In genomic region chr4:123246651-123247050, GRCm38 (mm10) we compare ENCODE assay signal across 20 mouse cellular contexts. TPM values are rescaled to one million over a fixed set of nuclear protein-coding genes. Genes with fewer than 3 reads are reported as not detected.
DNase-seq lines count a peak whose midpoint lies in the region; ATAC-seq lines count a peak whose summit lies in the region.
"Had no signal": no experiment of that assay in that cellular context is flagged by ENCODE, and none has a peak within 500 bp of the region (broad histone marks: within the 10 kb centered on the region; RNA-seq: fewer than 3 reads in every experiment).

No protein-coding gene starts in this region.

- H3K36me3 ChIP-seq in heart, embryonic 11.5 days (ENCODE audit: control insufficient read depth, insufficient read depth, low read length): no peaks in the 10 kb centered on the region
- H3K36me3 ChIP-seq in kidney, embryonic 16.5 days (ENCODE audit: insufficient read depth, low read length): peaks cover 9% of the 10 kb centered on the region
- H3K36me3 ChIP-seq in intestine, embryonic 15.5 days: no peaks in the 10 kb centered on the region
- H3K36me3 ChIP-seq: liver, embryonic 15.5 days; midbrain, embryonic 13.5 days; neural tube, embryonic 15.5 days had no signal

- H3K4me1 ChIP-seq in heart, embryonic 11.5 days (ENCODE audit: control insufficient read depth, insufficient read depth, low read length): peaks cover 29% of the 10 kb centered on the region
- peaks cover 45% of the 10 kb centered on the region for H3K4me1 ChIP-seq in kidney, embryonic 16.5 days (ENCODE audit: insufficient read depth, low read length)
- peaks cover 11% of the 10 kb centered on the region; the same call in 1 of the 2 replicates for H3K4me1 ChIP-seq in brown adipose tissue, adult 24 weeks (ENCODE audit: control insufficient read depth, insufficient read depth, insufficient read length, low read length)
- H3K4me1 ChIP-seq in intestine, embryonic 15.5 days (replicated peaks): peaks cover 15% of the 10 kb centered on the region
- H3K4me1 ChIP-seq: liver, embryonic 15.5 days; midbrain, embryonic 13.5 days; neural tube, embryonic 15.5 days had no signal

- H3K27me3 ChIP-seq in heart, embryonic 11.5 days (ENCODE audit: control insufficient read depth, insufficient read depth, low read length): 0 out of 2 replicates have a peak, but pooled peaks cover 3% of the 10 kb centered on the region
- no peaks in the 10 kb centered on the region for H3K27me3 ChIP-seq in kidney, embryonic 16.5 days (ENCODE audit: insufficient read depth, low read length)
- H3K27me3 ChIP-seq in intestine, embryonic 15.5 days (replicated peaks): no peaks in the 10 kb centered on the region
- H3K27me3 ChIP-seq: neural tube, embryonic 15.5 days had no signal

- H3K4me2 ChIP-seq in heart, embryonic 11.5 days: no peak overlapping the region
- H3K4me2 ChIP-seq in kidney, embryonic 16.5 days (replicated peaks; ENCODE audit: low read depth, low read length): no peak overlapping the region
- no peak overlapping the region for H3K4me2 ChIP-seq in intestine, embryonic 15.5 days (replicated peaks)
- H3K4me2 ChIP-seq: liver, embryonic 15.5 days; midbrain, embryonic 13.5 days; neural tube, embryonic 15.5 days had no signal

- no peak overlapping the region for H3K9ac ChIP-seq in heart, embryonic 11.5 days (ENCODE audit: low read depth, low read length)
- H3K9ac ChIP-seq in kidney, embryonic 16.5 days (replicated peaks; ENCODE audit: low read length): no peak overlapping the region
- H3K9ac ChIP-seq in intestine, embryonic 15.5 days: no peak overlapping the region
- H3K9ac ChIP-seq: liver, embryonic 15.5 days; midbrain, embryonic 13.5 days; neural tube, embryonic 15.5 days had no signal

- no peak overlapping the region for H3K4me3 ChIP-seq in heart, embryonic 11.5 days (ENCODE audit: low read depth, low read length)
- H3K4me3 ChIP-seq in kidney, embryonic 16.5 days (ENCODE audit: low read length): no peak overlapping the region
- H3K4me3 ChIP-seq in brown adipose tissue, adult 24 weeks (ENCODE audit: insufficient read depth, low read depth, low read length): no peak overlapping the region
- no peak overlapping the region for H3K4me3 ChIP-seq in intestine, embryonic 15.5 days (replicated peaks)
- H3K4me3 ChIP-seq: erythroblast, embryonic 14.5 days; liver, embryonic 15.5 days; midbrain, embryonic 13.5 days; neural tube, embryonic 15.5 days had no signal

- H3K27ac ChIP-seq in heart, embryonic 11.5 days (ENCODE audit: low read depth, low read length): peak overlapping the region; percentile 91
- H3K27ac ChIP-seq in kidney, embryonic 16.5 days (ENCODE audit: low read length): peak overlapping the region; percentile 20; the same call in 1 of the 2 replicates
- peak overlapping the region; percentile 69 for H3K27ac ChIP-seq in brown adipose tissue, adult 24 weeks (replicated peaks; ENCODE audit: low read depth, low read length)
- H3K27ac ChIP-seq in intestine, embryonic 15.5 days: 0 out of 2 replicates have a peak overlapping the region, but pooled peaks have one; percentile 38
- H3K27ac ChIP-seq: liver, embryonic 15.5 days; midbrain, embryonic 13.5 days; neural tube, embryonic 15.5 days had no signal

- no peak for DNase-seq in heart, adult 8-10 months (ENCODE audit: low spot score)
- DNase-seq in kidney, adult 18-20 months: no peak
- DNase-seq in left cerebral cortex, postnatal 36 days (ENCODE audit: low spot score in 2 of 2): no peak
- DNase-seq: B cell, adult 2 months; cerebellum, adult 18-20 months; right cerebral cortex, postnatal 25 days; thymus, postnatal 4 days had no signal

- ATAC-seq in heart, embryonic 11.5 days (replicated peaks; ENCODE audit: insufficient number of reproducible peaks, low FRiP score, low TSS enrichment): no peak
- ATAC-seq in kidney, embryonic 16.5 days (ENCODE audit: low FRiP score, low TSS enrichment): 0 out of 2 replicates have a peak, but pooled peaks have one; percentile 1
- no peak for ATAC-seq in intestine, embryonic 15.5 days
- ATAC-seq: forebrain, embryonic 16.5 days; hindbrain, embryonic 16.5 days; midbrain, embryonic 13.5 days had no signal

- 81% methylated on average over 5 of the region's 5 CpGs for WGBS in heart, embryonic 11.5 days (ENCODE audit: insufficient replicate concordance)
- WGBS in kidney, embryonic 16.5 days: 85% methylated on average over 5 of the region's 5 CpGs
- WGBS in intestine, embryonic 15.5 days: 86% methylated on average over 5 of the region's 5 CpGs

- no peaks in the 10 kb centered on the region for H3K9me3 ChIP-seq in heart, embryonic 11.5 days (replicated peaks; ENCODE audit: control insufficient read depth, low read length)
- H3K9me3 ChIP-seq in kidney, embryonic 16.5 days (ENCODE audit: low read length): no peaks in the 10 kb centered on the region
- no peaks in the 10 kb centered on the region for H3K9me3 ChIP-seq in intestine, embryonic 15.5 days
- H3K9me3 ChIP-seq: liver, embryonic 15.5 days; midbrain, embryonic 13.5 days; neural tube, embryonic 15.5 days had no signal

- intact Hi-C loops in left cerebral cortex, postnatal 36 days (cut with DNase I): no loop called here

RNA-seq across cellular contexts. Expression of gene Heyl, which starts 13.3 kb away (rescaled TPM):
- polyA plus RNA-seq in heart, embryonic 11.5 days (2014; fragmentation: Nextera tagmentation; extraction: Ambion mirVana): 6.2 and 6.7 TPM in 2 replicates
- 10 to 100 TPM in 3 of 4 experiments, 1 to 10 TPM in 1; 9.7 to 11.7 (median 10.9) TPM for total RNA-seq in heart, adult 8-10 months (2022)
- 48.8 and 50.7 TPM in 2 replicates for polyA plus RNA-seq in kidney, embryonic 16.5 days (2015; fragmentation: Nextera tagmentation; extraction: Ambion mirVana)
- polyA plus RNA-seq in brown adipose tissue, adult 24 weeks (2012; ENCODE audit: insufficient read depth, insufficient read length, missing spikeins): 8.3 and 8.9 TPM in 2 replicates
- 13.7 and 13.9 TPM in 2 replicates for polyA plus RNA-seq in intestine, embryonic 15.5 days (2015; fragmentation: Nextera tagmentation; extraction: Ambion mirVana)
- 1 to 10 TPM; 4.4 TPM for total RNA-seq in left cerebral cortex, postnatal 36 days (2021)
- total RNA-seq: granulocyte monocyte progenitor cell, adult 5-6 weeks; megakaryocyte progenitor cell, adult 5-6 weeks had no signal
- polyA plus RNA-seq: erythroblast, embryonic 14.5 days had no signal

RNA-seq across cellular contexts. Expression of gene Pabpc4, which starts 15.5 kb away (rescaled TPM):
- polyA plus RNA-seq in heart, embryonic 11.5 days (2014; fragmentation: Nextera tagmentation; extraction: Ambion mirVana): 64.9 and 83.5 TPM in 2 replicates
- 100 to 1,000 TPM; 323 to 392 (median 367) TPM for total RNA-seq in heart, adult 8-10 months (2022)
- 45.0 and 47.7 TPM in 2 replicates for polyA plus RNA-seq in kidney, embryonic 16.5 days (2015; fragmentation: Nextera tagmentation; extraction: Ambion mirVana)
- polyA plus RNA-seq in brown adipose tissue, adult 24 weeks (2012; ENCODE audit: insufficient read depth, insufficient read length, missing spikeins): 45.5 and 52.1 TPM in 2 replicates
- polyA plus RNA-seq in intestine, embryonic 15.5 days (2015; fragmentation: Nextera tagmentation; extraction: Ambion mirVana): 40.7 and 48.7 TPM in 2 replicates
- total RNA-seq in left cerebral cortex, postnatal 36 days (2021): 10 to 100 TPM; 38.7 to 41.9 TPM

RNA-seq across cellular contexts. Expression of gene Nt5c1a, which starts 45.3 kb away (rescaled TPM):
- 0.37 and 0.39 TPM in 2 replicates for polyA plus RNA-seq in heart, embryonic 11.5 days (2014; fragmentation: Nextera tagmentation; extraction: Ambion mirVana)
- total RNA-seq in heart, adult 8-10 months (2022): 10 to 100 TPM; 48.9 to 75.3 (median 70.1) TPM
- polyA plus RNA-seq in kidney, embryonic 16.5 days (2015; fragmentation: Nextera tagmentation; extraction: Ambion mirVana): 0.25 and 0.28 TPM in 2 replicates
- polyA plus RNA-seq in brown adipose tissue, adult 24 weeks (2012; ENCODE audit: insufficient read depth, insufficient read length, missing spikeins): not detected in 2 replicates
- not detected in 2 replicates for polyA plus RNA-seq in intestine, embryonic 15.5 days (2015; fragmentation: Nextera tagmentation; extraction: Ambion mirVana)
- total RNA-seq in left cerebral cortex, postnatal 36 days (2021): 10 to 100 TPM in 1 of 2 experiments, 1 to 10 TPM in 1; 8.9 to 10.0 TPM
- total RNA-seq: granulocyte monocyte progenitor cell, adult 5-6 weeks; megakaryocyte progenitor cell, adult 5-6 weeks had no signal
- polyA plus RNA-seq: embryonic facial prominence, embryonic 11.5 days; erythroblast, embryonic 14.5 days; forebrain, embryonic 16.5 days; liver, embryonic 15.5 days; midbrain, embryonic 13.5 days had no signal

Comparison
In these comparisons a context has a peak if more than half of its experiments do, and no peak if none do; other contexts are left out.
1. H3K27ac ChIP-seq: peak in every context shown above with its lines; median percentile 91 in heart, embryonic 11.5 days; 69 in brown adipose tissue, adult 24 weeks; 38 in intestine, embryonic 15.5 days; 20 in kidney, embryonic 16.5 days.